Mouse (Mus musculus) liver, embryonic 14.5 days (tissue): ENCODE measurements at regions not wholly inside any gene's neighbourhood (a gene's known extent, or its start where the extent isn't known, plus 50 kb on each side); places are given as distances from the start of the nearest gene placed in this dataset.

Experiments
- CTCF ChIP-seq: IDR thresholded peaks from 2 replicates; pipeline ENCODE4 v1.5.1; 2016; ENCODE audit warnings: antibody characterized with exemption, low read depth, control low read depth
- EP300 ChIP-seq: IDR thresholded peaks from 2 replicates; pipeline ENCODE4 v1.6.1; 2016; ENCODE audit warnings: antibody characterized with exemption, low read depth

DNA sequence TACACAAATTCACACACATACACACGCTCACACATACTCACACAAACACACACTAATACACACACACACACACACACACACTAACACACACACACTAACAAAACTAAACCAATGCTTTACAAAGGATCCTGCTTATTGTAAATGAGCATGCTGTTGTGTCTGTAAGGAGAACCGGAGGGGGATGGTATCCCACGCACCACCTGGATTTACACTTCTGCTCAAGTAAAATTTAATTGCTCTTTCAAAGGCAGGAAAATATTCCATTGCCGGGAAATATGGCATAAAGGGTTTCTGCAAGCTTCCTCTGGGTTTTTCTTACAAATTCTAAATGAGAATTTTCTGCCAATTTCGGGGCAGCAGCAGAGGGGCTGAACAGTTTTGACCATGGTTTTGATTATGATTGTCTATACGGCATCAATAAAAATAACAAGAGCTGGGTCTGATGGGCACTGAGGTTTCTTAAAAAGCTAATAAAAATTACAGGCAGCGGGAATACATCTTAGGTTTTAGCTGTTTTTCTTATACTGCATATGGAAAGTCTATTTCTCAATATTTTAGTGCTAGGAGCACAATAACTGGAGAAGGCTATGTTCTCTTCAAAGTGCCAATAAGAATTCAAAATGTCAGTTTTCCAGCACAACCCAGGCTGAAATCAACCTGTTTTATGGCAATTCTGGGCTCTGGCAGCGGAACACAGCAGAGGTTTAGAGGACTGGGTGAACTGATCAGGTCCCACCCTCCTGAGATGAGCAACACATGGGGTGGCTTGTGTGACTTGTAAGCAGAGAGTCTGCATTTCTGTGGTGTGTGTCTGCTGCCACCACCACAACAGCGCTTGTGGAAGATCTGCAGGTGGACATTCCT, 80.9 kb upstream of the Gm5148 start:
- TF ChIP-seq CTCF (no peak), EP300 (no peak)
